15 mouse cellular contexts compared by ENCODE assay signal in the genomic region with DNA sequence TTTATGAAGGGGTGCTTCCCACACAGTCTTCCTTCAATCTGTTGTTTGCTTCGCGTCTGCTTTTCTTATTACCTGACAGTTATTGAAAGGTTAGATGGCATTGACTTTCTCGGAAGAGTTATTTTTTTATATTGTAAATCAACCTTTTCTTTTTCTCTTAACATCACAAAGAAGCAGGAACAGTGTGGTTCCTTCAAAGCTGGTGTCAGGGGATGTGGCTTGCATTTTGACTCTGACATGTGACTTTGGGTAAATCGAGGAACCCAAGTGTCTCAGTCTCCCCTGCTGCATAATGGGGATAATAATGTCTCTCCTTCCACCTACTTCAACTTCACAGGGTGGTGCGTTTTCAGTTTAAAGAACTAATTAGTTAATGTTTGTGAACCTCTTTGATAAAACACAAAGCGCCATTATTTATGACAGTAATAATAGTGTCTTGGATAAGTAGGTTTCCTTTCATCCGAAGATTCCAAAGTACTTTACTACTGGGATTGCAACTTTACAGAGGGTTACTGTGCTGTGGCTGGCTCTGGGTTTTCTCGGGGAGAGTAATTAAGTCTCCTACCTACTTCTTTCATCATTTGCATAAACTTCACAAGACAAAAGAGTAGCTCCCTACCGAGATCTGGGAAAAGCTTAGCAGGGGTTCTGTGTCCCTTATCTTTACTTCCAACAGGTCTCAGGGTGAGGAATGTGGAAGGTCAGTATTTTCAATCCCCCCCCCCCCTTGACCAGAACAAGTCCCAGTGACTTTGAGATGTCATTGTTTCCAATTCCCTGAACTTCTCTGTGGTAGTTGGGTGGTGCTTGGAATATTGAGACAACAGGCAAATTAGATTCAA.
"Had no signal": no experiment of that assay in that cellular context is flagged by ENCODE, and none has a peak within 500 bp of the region (broad histone marks: within the 10 kb centered on the region; RNA-seq: fewer than 3 reads in every experiment).

No protein-coding gene starts in this region.

- H3K9me3 ChIP-seq: limb, embryonic 12.5 days; liver, embryonic 13.5 days; midbrain, embryonic 10.5 days; neural tube, embryonic 13.5 days had no signal

- H3K27me3 ChIP-seq: limb, embryonic 12.5 days; liver, embryonic 13.5 days; neural tube, embryonic 13.5 days had no signal

- H3K4me2 ChIP-seq: limb, embryonic 12.5 days; liver, embryonic 13.5 days; neural tube, embryonic 13.5 days had no signal

- H3K9ac ChIP-seq: limb, embryonic 12.5 days; liver, embryonic 13.5 days; liver, postnatal 0 days; neural tube, embryonic 13.5 days had no signal

- ATAC-seq: liver, postnatal 0 days; midbrain, embryonic 16.5 days had no signal

- H3K4me1 ChIP-seq: limb, embryonic 12.5 days; liver, embryonic 13.5 days; midbrain, embryonic 10.5 days; neural tube, embryonic 13.5 days had no signal

- DNase-seq: kidney, postnatal 10 days; kidney, postnatal 4 days; liver; liver, embryonic 13.5 days; liver, postnatal 0 days; lung, postnatal 36 days; retina, postnatal 1 day; right cerebral cortex, postnatal 4 days; thymus, adult 2 months; thymus, postnatal 25 days had no signal

- H3K27ac ChIP-seq: layer of hippocampus, adult 2 months; limb, embryonic 12.5 days; liver, embryonic 13.5 days; midbrain, embryonic 10.5 days; neural tube, embryonic 13.5 days had no signal

- H3K4me3 ChIP-seq: layer of hippocampus, adult 2 months; limb, embryonic 12.5 days; liver, embryonic 13.5 days; midbrain, embryonic 10.5 days; neural tube, embryonic 13.5 days had no signal

- H3K36me3 ChIP-seq: limb, embryonic 12.5 days; liver, embryonic 13.5 days; midbrain, embryonic 10.5 days; neural tube, embryonic 13.5 days had no signal
